Mouse (Mus musculus) T-helper 2 cell (primary cell): ENCODE data around the gene Dnah10.

Experiments used
- in situ Hi-C: fragments of 300-600 bp; cut with MboI, MseI; formaldehyde crosslinking; loops from one replicate; pipeline ENCODE4 v1.15.1; 2025; ENCODE audit warnings: high pct_unique_total_duplicates

The Dnah10 gene

DNA sequence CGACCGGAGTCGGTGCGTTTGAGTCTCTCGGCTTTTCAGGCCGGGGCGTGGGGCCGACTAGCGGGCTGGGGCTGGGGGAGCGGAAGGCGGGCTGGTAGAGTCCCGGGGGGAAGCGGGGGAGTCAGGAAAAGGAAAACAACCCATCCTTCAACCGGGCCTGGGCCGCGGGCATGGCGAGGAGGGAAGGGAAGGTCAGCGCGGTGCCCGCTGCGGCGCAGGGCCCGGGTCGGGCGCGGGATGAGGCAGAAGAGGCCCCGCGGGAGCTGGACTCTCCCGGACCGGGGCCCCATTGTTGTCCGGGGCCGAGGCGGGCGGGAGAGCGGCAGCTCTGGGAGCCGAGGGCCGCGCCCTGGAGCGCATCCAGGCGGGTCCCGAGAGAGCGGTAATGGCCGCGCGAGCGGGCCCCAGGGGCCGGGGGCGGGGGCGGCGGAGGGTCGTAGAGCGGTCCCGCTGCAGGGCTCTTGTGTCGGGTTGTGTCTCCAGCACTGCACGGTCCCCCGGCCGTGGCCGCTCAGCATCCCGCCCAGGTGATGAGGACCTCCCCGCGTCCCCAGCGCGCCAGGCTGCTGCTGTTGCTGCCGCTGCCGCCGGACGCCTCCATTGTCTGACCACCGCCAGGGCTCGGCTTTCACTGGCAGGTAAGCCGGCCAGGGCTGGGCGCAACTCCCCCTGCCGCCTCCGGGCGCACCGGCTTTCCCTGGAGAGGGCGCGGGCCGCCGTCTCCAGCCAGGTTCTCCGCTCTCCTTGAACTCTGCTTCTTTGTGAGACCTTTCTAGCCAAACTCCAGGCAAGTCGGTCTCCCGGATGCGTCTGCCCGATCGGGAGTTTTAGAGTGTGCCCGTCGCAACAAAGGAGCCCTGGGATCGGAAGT lies 138.2 kb downstream of the Dnah10 start:
- in situ Hi-C loops: loop anchor here (25.0 kb wide), 1 partner anchor 876 kb away; no protein-coding TSS in a partner anchor

DNA sequence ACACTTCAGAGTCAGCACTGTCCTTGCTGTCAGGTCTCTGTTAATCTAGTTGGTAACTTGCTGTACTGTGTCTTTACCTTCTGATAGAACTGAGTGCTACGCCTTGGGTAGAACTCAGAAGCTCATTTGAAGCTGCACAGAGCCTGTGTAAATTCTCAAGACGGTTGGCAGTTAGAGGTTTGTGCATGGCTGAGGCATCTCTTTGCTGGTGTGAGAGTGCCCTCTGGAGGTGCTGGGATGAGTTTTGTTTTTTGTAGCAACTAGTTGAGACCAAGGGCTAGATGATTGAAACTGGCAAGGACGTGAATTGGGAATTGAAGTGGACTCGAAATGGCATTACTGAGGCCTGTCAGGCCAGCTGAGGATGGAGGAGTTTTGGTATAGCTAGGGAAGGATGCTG lies 144.1 kb downstream of the Dnah10 start:
- in situ Hi-C loops: loop anchor here (5.0 to 25.0 kb wide), 2 partner anchors 252 to 882 kb away; no protein-coding TSS in a partner anchor

DNA sequence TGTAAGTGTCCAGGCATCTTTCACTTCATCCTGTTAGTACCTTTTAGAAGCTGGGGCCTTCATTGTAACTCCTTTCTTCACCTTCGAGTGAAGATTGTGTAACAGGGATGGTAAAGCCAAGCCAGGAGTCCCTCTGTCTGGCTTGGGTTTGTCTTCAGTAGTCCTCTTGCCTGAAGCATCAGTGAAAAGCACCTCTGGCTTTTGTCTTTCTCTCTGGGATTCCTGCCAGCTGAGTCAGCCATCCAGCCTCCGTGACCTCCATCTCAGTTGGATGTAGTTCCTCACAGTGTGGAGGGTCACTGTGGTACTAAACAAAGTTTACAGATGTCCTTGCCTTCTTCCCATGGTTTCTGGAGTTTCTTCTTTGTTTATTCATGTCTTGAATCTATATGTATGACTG lies 147.1 kb downstream of the Dnah10 start:
- in situ Hi-C loops: loop anchor here (25.0 kb wide), 1 partner anchor 885 kb away; no protein-coding TSS in a partner anchor

DNA sequence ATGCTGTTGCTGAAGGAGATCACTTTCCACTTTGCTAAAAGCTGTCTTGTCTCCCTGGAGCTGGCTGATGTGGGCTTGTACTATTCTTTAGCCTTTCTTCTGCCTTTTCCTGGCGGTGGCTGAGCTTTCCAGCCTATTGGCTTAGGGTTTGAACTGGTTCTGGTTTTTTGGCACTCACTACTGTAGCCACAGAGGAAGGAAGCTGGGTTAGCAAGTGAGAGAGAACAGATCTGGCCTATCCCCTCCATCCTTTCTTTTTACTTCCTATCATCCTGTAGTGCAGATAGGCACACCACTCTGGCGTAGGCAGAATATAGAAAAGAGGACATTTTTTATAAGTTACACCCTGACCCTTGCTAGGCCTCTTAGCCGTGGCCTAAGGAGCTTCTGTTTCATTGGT lies 148.2 kb downstream of the Dnah10 start:
- in situ Hi-C loops: loop anchor here (25.0 kb wide), 1 partner anchor 886 kb away; no protein-coding TSS in a partner anchor

DNA sequence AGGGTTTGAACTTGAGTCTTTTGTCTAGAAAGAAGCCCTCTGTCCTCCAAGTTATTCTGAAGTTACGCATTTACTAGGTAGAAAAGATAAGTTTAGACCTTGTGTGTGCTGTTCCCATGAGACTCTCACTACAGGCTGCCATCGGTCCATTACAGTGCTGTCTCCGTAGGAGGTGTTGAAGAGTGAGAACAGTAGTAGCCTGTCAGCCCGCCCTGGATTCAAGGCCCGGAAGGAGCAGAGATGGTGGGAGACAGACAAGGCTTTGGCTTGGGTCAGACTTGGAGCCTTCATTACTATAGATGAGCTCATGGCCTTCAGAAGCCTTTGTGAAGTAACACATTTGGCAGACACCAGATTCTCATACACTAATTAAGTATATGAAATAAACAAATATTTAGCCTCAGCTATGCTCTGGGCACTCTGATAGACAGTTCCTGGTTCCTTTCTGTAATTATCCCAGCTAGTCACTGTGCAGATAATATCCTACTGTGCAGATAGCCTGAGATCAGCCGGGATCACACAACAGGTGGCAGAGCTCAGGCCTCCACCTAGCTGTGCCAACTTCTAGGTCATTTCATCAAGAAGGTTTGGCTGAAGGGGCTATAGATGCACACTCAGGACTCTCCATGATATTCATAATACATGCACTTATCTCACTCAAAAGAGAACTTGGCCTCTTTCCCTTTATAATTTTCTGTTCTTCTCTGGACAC lies 149.2 kb downstream of the Dnah10 start:
- in situ Hi-C loops: loop anchor here (25.0 kb wide), 1 partner anchor 887 kb away; no protein-coding TSS in a partner anchor

DNA sequence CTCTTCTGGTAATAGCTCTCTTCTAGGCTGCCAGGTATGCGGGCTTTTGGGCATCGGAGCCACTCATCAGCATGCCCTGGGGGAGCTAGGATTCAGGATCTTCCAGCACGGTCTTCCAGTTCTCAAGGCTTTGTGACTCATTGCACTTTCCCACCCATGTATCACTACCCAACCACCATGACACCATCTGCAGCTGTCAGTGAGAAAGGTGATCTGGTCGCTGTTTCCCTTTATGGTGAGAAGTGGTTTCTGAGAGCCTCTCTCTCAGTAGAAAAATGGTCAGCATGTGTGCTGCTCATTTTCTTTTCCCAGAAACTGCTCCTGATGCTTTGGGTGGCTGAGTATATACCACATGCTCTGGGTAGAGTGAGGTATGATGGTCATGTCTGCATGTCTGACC lies 154.4 kb downstream of the Dnah10 start:
- in situ Hi-C loops: no loop called here

DNA sequence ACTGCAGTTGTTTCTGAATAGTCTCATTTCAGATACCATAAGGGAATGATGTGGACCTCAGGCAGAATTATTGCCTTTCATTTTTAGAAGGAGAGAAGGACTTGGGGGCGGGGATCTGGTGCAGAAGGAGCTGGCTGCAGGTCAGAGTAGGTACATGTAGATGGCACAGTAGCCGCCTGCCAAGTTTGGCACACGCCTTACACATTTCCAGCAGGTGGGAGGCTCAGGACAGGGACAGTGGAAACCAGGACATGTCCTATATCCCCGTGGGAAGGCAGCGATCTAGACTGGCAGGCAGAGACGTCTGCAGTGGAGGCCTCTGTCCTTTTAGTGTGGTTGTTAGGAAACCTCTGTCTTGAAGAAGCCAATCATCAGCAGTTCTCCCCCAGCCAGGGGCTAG lies 154.9 kb downstream of the Dnah10 start:
- in situ Hi-C loops: no loop called here

DNA sequence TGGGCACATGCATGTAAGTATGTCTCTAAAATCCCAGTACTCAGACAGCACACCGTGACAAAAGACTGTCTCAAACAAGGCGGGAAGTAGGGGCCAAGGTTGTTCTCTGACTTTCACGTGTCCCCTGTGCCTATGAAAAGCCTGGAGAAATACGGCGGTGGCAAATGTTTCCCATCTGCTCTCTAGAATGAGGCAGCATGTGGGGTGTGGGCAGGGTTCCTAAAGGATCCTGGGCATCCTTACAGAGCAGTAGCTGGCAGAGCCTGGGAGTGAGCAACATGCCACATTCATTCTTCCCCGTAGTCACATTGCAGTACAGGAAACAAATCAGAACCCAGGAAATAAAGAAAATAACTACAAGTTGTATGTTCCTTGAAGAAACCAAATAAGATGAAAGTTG lies 159.0 kb downstream of the Dnah10 start:
- in situ Hi-C loops: no loop called here
